Mouse (Mus musculus) lung, adult 10 weeks (tissue): ENCODE data around the gene Slc25a26. TPM values are rescaled to one million over a fixed set of nuclear protein-coding genes. Genes with fewer than 3 reads are reported as not detected.

Source experiments
- polyA plus RNA-seq: library from polyadenylated mRNA; stranded (reverse); fragments of 350-450 nt; fragmentation: Illumina TruSeq; extraction: RNeasy Lipid Tissue Mini Kit (QIAGEN cat#74804); gene quantifications from one replicate; pipeline ENCODE4 v1.2.3, GENCODE M21; 2014; ENCODE audit warnings: low read depth, low replicate concordance; ENCODE audit not compliant: insufficient read depth

Slc25a26 gene
- 5.5 TPM for polyA plus RNA-seq

GRCm38 (mm10) chr6:94499897-94500623 is at the start of gene Slc25a26:
Slc25a26 (plus strand) TSS chr6:94500331.

Other genes starting within 250 kb of the Slc25a26 start
- gene Magi1, start 216.4 kb upstream of the Slc25a26 start, polyA plus RNA-seq = 5.3 TPM
- gene Lrig1, start 199.8 kb downstream of the Slc25a26 start, polyA plus RNA-seq = 10.4 TPM